Mouse (Mus musculus) cerebellum, adult 9-10 months (tissue): ENCODE results near the gene Orm2.

Experiments
- DNase-seq: peaks from one replicate; pipeline ENCODE4 v3.0.0; 2022

Orm2 gene

GRCm38 (mm10) chr4:63382676-63383369 lies 20.6 kb downstream of the Orm2 start:
- no peak for DNase-seq

GRCm38 (mm10) chr4:63383474-63383873 lies 21.2 kb downstream of the Orm2 start:
- DNase-seq: no peak

GRCm38 (mm10) chr4:63384262-63384661 lies 22.0 kb downstream of the Orm2 start:
- no peak for DNase-seq

GRCm38 (mm10) chr4:63385253-63385652 lies 23.0 kb downstream of the Orm2 start:
- no peak for DNase-seq

- no peak for DNase-seq
Observed at GRCm38 (mm10) chr4:63385784-63386183, 23.5 kb downstream of the Orm2 start.

- DNase-seq: no peak
Observed at GRCm38 (mm10) chr4:63388029-63388428, 25.8 kb downstream of the Orm2 start.

- no peak for DNase-seq
Observed at GRCm38 (mm10) chr4:63389121-63389886, 27.1 kb downstream of the Orm2 start.

GRCm38 (mm10) chr4:63389887-63390528 lies 27.8 kb downstream of the Orm2 start:
- no peak for DNase-seq

- no peak for DNase-seq
Observed at GRCm38 (mm10) chr4:63391322-63391721, 29.1 kb downstream of the Orm2 start.

- no peak for DNase-seq
Observed at GRCm38 (mm10) chr4:63397981-63398537, 35.8 kb downstream of the Orm2 start.

- DNase-seq: no peak
Observed at GRCm38 (mm10) chr4:63398854-63399609, 36.8 kb downstream of the Orm2 start.

GRCm38 (mm10) chr4:63399691-63400270 lies 37.5 kb downstream of the Orm2 start:
- no peak for DNase-seq

GRCm38 (mm10) chr4:63400541-63401306 lies 38.5 kb downstream of the Orm2 start:
- no peak for DNase-seq

GRCm38 (mm10) chr4:63401620-63402019 lies 39.4 kb downstream of the Orm2 start:
- no peak for DNase-seq

GRCm38 (mm10) chr4:63402056-63402455 lies 39.8 kb downstream of the Orm2 start:
- no peak for DNase-seq

GRCm38 (mm10) chr4:63402558-63402957 lies 40.3 kb downstream of the Orm2 start:
- DNase-seq: no peak

GRCm38 (mm10) chr4:63403040-63403959 lies 41.1 kb downstream of the Orm2 start, which contains the start of gene Akna:
Akna (minus strand) TSS chr4:63403354.
- no peak for DNase-seq

GRCm38 (mm10) chr4:63404205-63404604 lies 42.0 kb downstream of the Orm2 start:
- no peak for DNase-seq

- DNase-seq: no peak
Observed at GRCm38 (mm10) chr4:63405051-63405450, 42.8 kb downstream of the Orm2 start.

GRCm38 (mm10) chr4:63405683-63406082 lies 43.4 kb downstream of the Orm2 start:
- DNase-seq: no peak
